Mouse (Mus musculus): Measurements from ENCODE around the gene Sox15. TPM values are rescaled to one million over a fixed set of nuclear protein-coding genes. Genes with fewer than 3 reads are reported as not detected.
"Not testable (repeated sequence)": the region's sequence is repeated elsewhere in the genome, so short reads cannot be mapped to it uniquely, and the experiment has no call there.

Gene Sox15
- total RNA-seq (2015): not detected in 2 replicates
- total RNA-seq (2017): 0.22 TPM in 1 of 2 replicates, not detected in the other

GRCm38 (mm10) chr11:69655264-69656064, at the start of gene Sox15:
Sox15 (plus strand) TSS chr11:69655314.
- ATAC-seq (ENCODE audit: poor library complexity, severe bottlenecking): peak; percentile 68

GRCm38 (mm10) chr11:69605726-69606490, 49.2 kb upstream of the Sox15 start, which contains the start of gene Atp1b2:
Atp1b2 (minus strand) TSS chr11:69605942.
- peak; percentile 77 for ATAC-seq (ENCODE audit: poor library complexity, severe bottlenecking)

- no peak for ATAC-seq (ENCODE audit: poor library complexity, severe bottlenecking)
These were observed 48.7 kb upstream of the Sox15 start for GRCm38 (mm10) chr11:69606491-69606795.

GRCm38 (mm10) chr11:69606832-69607231, 48.3 kb upstream of the Sox15 start:
- ATAC-seq (ENCODE audit: poor library complexity, severe bottlenecking): no peak

- ATAC-seq (ENCODE audit: poor library complexity, severe bottlenecking): no peak
These were observed 46.6 kb upstream of the Sox15 start for GRCm38 (mm10) chr11:69608525-69608924.

- no peak for ATAC-seq (ENCODE audit: poor library complexity, severe bottlenecking)
These were observed 45.7 kb upstream of the Sox15 start for GRCm38 (mm10) chr11:69609416-69609815.

- no peak for ATAC-seq (ENCODE audit: poor library complexity, severe bottlenecking)
These were observed 44.2 kb upstream of the Sox15 start for GRCm38 (mm10) chr11:69610899-69611298.

GRCm38 (mm10) chr11:69613553-69614256, 41.4 kb upstream of the Sox15 start:
- ATAC-seq (ENCODE audit: poor library complexity, severe bottlenecking): peak; percentile 67

- ATAC-seq (ENCODE audit: poor library complexity, severe bottlenecking): not testable (repeated sequence)
These were observed 40.9 kb upstream of the Sox15 start for GRCm38 (mm10) chr11:69614257-69614588.

- no peak for ATAC-seq (ENCODE audit: poor library complexity, severe bottlenecking)
These were observed 38.3 kb upstream of the Sox15 start for GRCm38 (mm10) chr11:69616781-69617180.

GRCm38 (mm10) chr11:69617805-69618204, 37.3 kb upstream of the Sox15 start, which contains the start of gene Shbg:
Shbg (minus strand) TSS chr11:69617905.
- ATAC-seq (ENCODE audit: poor library complexity, severe bottlenecking): no peak

GRCm38 (mm10) chr11:69620394-69621081, 34.6 kb upstream of the Sox15 start:
- ATAC-seq (ENCODE audit: poor library complexity, severe bottlenecking): no peak

- ATAC-seq (ENCODE audit: poor library complexity, severe bottlenecking): no peak
These were observed 33.4 kb upstream of the Sox15 start, which contains the start of gene Sat2 for GRCm38 (mm10) chr11:69621571-69622268. Sat2 (plus strand) TSS chr11:69622024.

- no peak for ATAC-seq (ENCODE audit: poor library complexity, severe bottlenecking)
These were observed 32.7 kb upstream of the Sox15 start for GRCm38 (mm10) chr11:69622406-69622805.

GRCm38 (mm10) chr11:69623006-69623405, 32.1 kb upstream of the Sox15 start:
- no peak for ATAC-seq (ENCODE audit: poor library complexity, severe bottlenecking)

- not testable (repeated sequence) for ATAC-seq (ENCODE audit: poor library complexity, severe bottlenecking)
These were observed 30.8 kb upstream of the Sox15 start for GRCm38 (mm10) chr11:69624339-69624738.

- ATAC-seq (ENCODE audit: poor library complexity, severe bottlenecking): peak; percentile 55
These were observed 26.8 kb upstream of the Sox15 start for GRCm38 (mm10) chr11:69628286-69628685.

GRCm38 (mm10) chr11:69629802-69630201, 25.3 kb upstream of the Sox15 start:
- ATAC-seq (ENCODE audit: poor library complexity, severe bottlenecking): no peak

GRCm38 (mm10) chr11:69632284-69633089, 22.6 kb upstream of the Sox15 start, which contains the start of gene Fxr2:
Fxr2 (plus strand) TSS chr11:69632990.
- peak; percentile 93 for ATAC-seq (ENCODE audit: poor library complexity, severe bottlenecking)

Data from megakaryocyte, adult 5-6 weeks (primary cell).